Mouse (Mus musculus) erythroblast, adult 5-6 weeks (primary cell): ENCODE results near the gene Rbfox1. TPM values are rescaled to one million over a fixed set of nuclear protein-coding genes. Genes with fewer than 3 reads are reported as not detected.

Experiments used
- ATAC-seq: replicated peaks from 2 replicates; pipeline ENCODE4 v1.8.0; 2016; ENCODE audit warnings: moderate number of reproducible peaks, mild to moderate bottlenecking, moderate TSS enrichment, inconsistent platforms; ENCODE audit not compliant: poor library complexity, low FRiP score, severe bottlenecking
- total RNA-seq, 2 experiments: library from RNA; stranded (forward) in 1 of 2; stranded (reverse) in 1 of 2; fragments of 150-400 nt in 1 of 2; fragments of 200-764, 138-1000 nt in 1 of 2; gene quantifications; 2 replicates each; pipeline versions ENCODE4 v1.2.3 to v1.2.4; 2015 to 2017; ENCODE audit warnings: low replicate concordance in 2 of 2

Gene Rbfox1
- not detected in 2 replicates for total RNA-seq (2015; ENCODE audit: low replicate concordance)
- total RNA-seq (2017; ENCODE audit: low replicate concordance) = not detected in 2 replicates

- no peak for ATAC-seq
Observed at GRCm38 (mm10) chr16:5884746-5885689, at the start of gene Rbfox1. Rbfox1 (plus strand) TSS chr16:5885355.

GRCm38 (mm10) chr16:5836744-5837143, 48.4 kb upstream of the Rbfox1 start:
- ATAC-seq = no peak

GRCm38 (mm10) chr16:5841167-5841566, 44.0 kb upstream of the Rbfox1 start:
- ATAC-seq = no peak

- no peak for ATAC-seq
Observed at GRCm38 (mm10) chr16:5845645-5846044, 39.5 kb upstream of the Rbfox1 start.

- ATAC-seq = no peak
Observed at GRCm38 (mm10) chr16:5853055-5853454, 32.1 kb upstream of the Rbfox1 start.

GRCm38 (mm10) chr16:5864350-5864749, 20.8 kb upstream of the Rbfox1 start:
- ATAC-seq = no peak

GRCm38 (mm10) chr16:5866966-5867365, 18.2 kb upstream of the Rbfox1 start:
- no peak for ATAC-seq

GRCm38 (mm10) chr16:5870391-5870790, 14.8 kb upstream of the Rbfox1 start:
- ATAC-seq = no peak

- ATAC-seq = no peak
Observed at GRCm38 (mm10) chr16:5881820-5882219, 3.3 kb upstream of the Rbfox1 start.

GRCm38 (mm10) chr16:5885690-5886050, 515 bp downstream of the Rbfox1 start:
- no peak for ATAC-seq

GRCm38 (mm10) chr16:5895564-5895963, 10.4 kb downstream of the Rbfox1 start:
- no peak for ATAC-seq

- no peak for ATAC-seq
Observed at GRCm38 (mm10) chr16:5898330-5898729, 13.2 kb downstream of the Rbfox1 start.

- ATAC-seq = no peak
Observed at GRCm38 (mm10) chr16:5910742-5911141, 25.6 kb downstream of the Rbfox1 start.

- ATAC-seq = no peak
Observed at GRCm38 (mm10) chr16:5911880-5912327, 26.7 kb downstream of the Rbfox1 start.

- no peak for ATAC-seq
Observed at GRCm38 (mm10) chr16:5917937-5918336, 32.8 kb downstream of the Rbfox1 start.

- ATAC-seq = no peak
Observed at GRCm38 (mm10) chr16:5926986-5927385, 41.8 kb downstream of the Rbfox1 start.

GRCm38 (mm10) chr16:5931680-5932079, 46.5 kb downstream of the Rbfox1 start:
- peak; percentile 43; the same call in 1 of the 2 replicates for ATAC-seq

- ATAC-seq = no peak
Observed at GRCm38 (mm10) chr16:5940016-5940415, 54.9 kb downstream of the Rbfox1 start.

- no peak for ATAC-seq
Observed at GRCm38 (mm10) chr16:5945682-5946081, 60.5 kb downstream of the Rbfox1 start.

- ATAC-seq = no peak
Observed at GRCm38 (mm10) chr16:5953106-5953505, 68.0 kb downstream of the Rbfox1 start.

GRCm38 (mm10) chr16:5957418-5957817, 72.3 kb downstream of the Rbfox1 start:
- no peak for ATAC-seq
